ENCODE assay signal across 16 mouse cellular contexts in the genomic region with DNA sequence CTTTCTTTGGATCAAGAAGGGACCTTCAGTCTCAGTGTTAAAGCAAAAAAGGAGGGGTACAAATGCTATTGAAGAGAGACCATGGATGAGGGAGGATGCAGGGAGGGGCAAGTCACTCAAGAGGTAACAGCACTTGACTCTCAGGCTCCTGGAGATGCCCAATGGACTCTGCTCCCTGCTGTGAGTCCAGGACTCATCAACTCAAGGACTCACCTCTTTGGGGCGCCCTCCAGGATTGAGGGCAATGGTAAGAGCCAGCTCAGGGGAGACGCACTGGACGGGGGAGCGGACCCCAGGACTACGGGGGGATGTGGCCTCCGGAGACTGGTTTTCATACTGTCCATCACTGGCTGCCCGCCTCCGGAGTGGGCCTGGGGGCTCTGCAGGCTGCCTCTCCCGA.
DNase-seq lines count a peak whose midpoint lies in the region; ATAC-seq and TF ChIP-seq lines count a peak whose summit lies in the region.
"Had no signal": no experiment of that assay in that cellular context is flagged by ENCODE, and none has a peak within 500 bp of the region (broad histone marks: within the 10 kb centered on the region; RNA-seq: fewer than 3 reads in every experiment).

No protein-coding gene starts in this region.

- H3K4me2 ChIP-seq in heart, embryonic 11.5 days, result no peak overlapping the region
- H3K4me2 ChIP-seq in embryonic facial prominence, embryonic 14.5 days (ENCODE audit: low read depth, low read length), result no peak overlapping the region
- H3K4me2 ChIP-seq: hindbrain, embryonic 15.5 days; liver, embryonic 11.5 days; lung, embryonic 15.5 days had no signal

- no peak for TF ChIP-seq EP300 in heart, adult 2 months (IDR thresholded peaks at IDR 0.05; ENCODE audit: insufficient read depth, low read depth, low read length)

- TF ChIP-seq CTCF in heart, adult 2 months (IDR thresholded peaks at IDR 0.05), result no peak
- TF ChIP-seq CTCF in small intestine, adult 2 months (IDR thresholded peaks at IDR 0.05; ENCODE audit: extremely low read depth, insufficient read length, insufficient replicate concordance, low read depth, low read length), result no peak

- no peaks in the 10 kb centered on the region for H3K27me3 ChIP-seq in heart, adult 2 months (ENCODE audit: control insufficient read depth, insufficient read depth, low read length)
- H3K27me3 ChIP-seq in heart, embryonic 11.5 days (ENCODE audit: control insufficient read depth, insufficient read depth, low read length), result no peaks in the 10 kb centered on the region; the same call in 1 of the 2 replicates
- no peaks in the 10 kb centered on the region for H3K27me3 ChIP-seq in embryonic facial prominence, embryonic 14.5 days (replicated peaks; ENCODE audit: control insufficient read depth, insufficient read depth, low read length)
- no peaks in the 10 kb centered on the region for H3K27me3 ChIP-seq in small intestine, adult 2 months (ENCODE audit: control insufficient read depth, insufficient read depth, low read length)
- H3K27me3 ChIP-seq: hindbrain, embryonic 15.5 days; lung, embryonic 15.5 days had no signal

- H3K9me3 ChIP-seq in heart, embryonic 11.5 days (replicated peaks; ENCODE audit: control insufficient read depth, low read length), result no peaks in the 10 kb centered on the region
- no peaks in the 10 kb centered on the region for H3K9me3 ChIP-seq in embryonic facial prominence, embryonic 14.5 days (ENCODE audit: control insufficient read depth, low read length)
- H3K9me3 ChIP-seq: hindbrain, embryonic 15.5 days; lung, embryonic 15.5 days had no signal

- no peak overlapping the region for H3K4me3 ChIP-seq in heart, adult 2 months
- no peak overlapping the region for H3K4me3 ChIP-seq in heart, embryonic 11.5 days (ENCODE audit: low read depth, low read length)
- no peak overlapping the region for H3K4me3 ChIP-seq in embryonic facial prominence, embryonic 14.5 days (ENCODE audit: low read depth, low read length)
- no peak overlapping the region for H3K4me3 ChIP-seq in small intestine, adult 2 months (ENCODE audit: low read depth, low read length)
- H3K4me3 ChIP-seq: hindbrain, embryonic 15.5 days; left cerebral cortex, adult 2 months; lung, embryonic 15.5 days had no signal

- H3K27ac ChIP-seq in heart, adult 2 months, result peak overlapping the region; percentile 49
- H3K27ac ChIP-seq in heart, embryonic 11.5 days (ENCODE audit: low read depth, low read length), result no peak overlapping the region; the same call in 1 of the 2 replicates
- H3K27ac ChIP-seq in embryonic facial prominence, embryonic 14.5 days (replicated peaks; ENCODE audit: low read depth, low read length), result peak overlapping the region; percentile 63; the same call in 1 of the 2 replicates
- 0 out of 2 replicates have a peak overlapping the region, but pooled peaks have one; percentile 7 for H3K27ac ChIP-seq in small intestine, adult 2 months (ENCODE audit: insufficient read depth, low read depth, low read length)
- H3K27ac ChIP-seq: hindbrain, embryonic 15.5 days; left cerebral cortex, adult 2 months; lung, embryonic 15.5 days had no signal

- intact Hi-C loops in heart, adult 2 months (cut with DNase I), result loop anchor here (2.0 kb wide), 1 partner anchor 17 kb away; no protein-coding TSS in a partner anchor

- 86% methylated on average over 9 of the region's 9 CpGs for WGBS in heart, adult 2 months
- WGBS in heart, embryonic 11.5 days (ENCODE audit: insufficient replicate concordance), result 68% methylated on average over 9 of the region's 9 CpGs
- WGBS in embryonic facial prominence, embryonic 14.5 days, result 63% methylated on average over 9 of the region's 9 CpGs
- 80% methylated on average over 9 of the region's 9 CpGs for WGBS in small intestine, adult 2 months

- peaks cover 27% of the 10 kb centered on the region for H3K36me3 ChIP-seq in heart, adult 2 months (ENCODE audit: control insufficient read depth, insufficient read depth, low read length)
- peaks cover 20% of the 10 kb centered on the region for H3K36me3 ChIP-seq in heart, embryonic 11.5 days (ENCODE audit: control insufficient read depth, insufficient read depth, low read length)
- H3K36me3 ChIP-seq in embryonic facial prominence, embryonic 14.5 days (ENCODE audit: control insufficient read depth, insufficient read depth, low read length), result peaks cover 12% of the 10 kb centered on the region
- 0 out of 2 replicates have a peak, but pooled peaks cover under 1% of the 10 kb centered on the region for H3K36me3 ChIP-seq in small intestine, adult 2 months (ENCODE audit: control insufficient read depth, insufficient read depth, low read length)
- H3K36me3 ChIP-seq: hindbrain, embryonic 15.5 days had no signal

- TF ChIP-seq POLR2A in heart, adult 2 months (IDR thresholded peaks at IDR 0.05; ENCODE audit: insufficient read depth, low read depth, low read length), result no peak
- no peak for TF ChIP-seq POLR2A in small intestine, adult 2 months (IDR thresholded peaks at IDR 0.05; ENCODE audit: low read depth, low read length)

- ATAC-seq in heart, embryonic 11.5 days (replicated peaks; ENCODE audit: insufficient number of reproducible peaks, low FRiP score, low TSS enrichment), result no peak
- ATAC-seq in embryonic facial prominence, embryonic 14.5 days (ENCODE audit: low read depth), result no peak
- ATAC-seq in inflammation-experienced regulatory T-cells, adult 6 months, result no peak

- no peak overlapping the region for H3K9ac ChIP-seq in heart, adult 2 months (ENCODE audit: low read depth, low read length)
- H3K9ac ChIP-seq in heart, embryonic 11.5 days (ENCODE audit: low read depth, low read length), result no peak overlapping the region
- no peak overlapping the region for H3K9ac ChIP-seq in embryonic facial prominence, embryonic 14.5 days (ENCODE audit: low read depth, low read length)
- H3K9ac ChIP-seq: forebrain, postnatal 0 days; hindbrain, embryonic 15.5 days; lung, embryonic 15.5 days had no signal

- H3K4me1 ChIP-seq in heart, adult 2 months (ENCODE audit: control insufficient read depth, insufficient read depth, low read length), result peaks cover 27% of the 10 kb centered on the region
- H3K4me1 ChIP-seq in heart, embryonic 11.5 days (ENCODE audit: control insufficient read depth, insufficient read depth, low read length), result peaks cover 63% of the 10 kb centered on the region
- H3K4me1 ChIP-seq in embryonic facial prominence, embryonic 14.5 days (ENCODE audit: control insufficient read depth, insufficient read depth, low read length), result peaks cover 27% of the 10 kb centered on the region
- H3K4me1 ChIP-seq in small intestine, adult 2 months (ENCODE audit: control insufficient read depth, insufficient read depth, insufficient read length, low read length), result no peaks in the 10 kb centered on the region

- no peak for DNase-seq in heart, adult 2 months
- peak; percentile 50 for DNase-seq in kidney, adult 9 months
- DNase-seq in kidney, postnatal 14 days, result no peak
- no peak for DNase-seq in embryonic facial prominence, embryonic 14.5 days (ENCODE audit: low spot score)
- DNase-seq in left cerebral cortex, adult 18-20 months (ENCODE audit: low spot score in 2 of 2), result no peak
- DNase-seq: adrenal gland, postnatal 36 days; cerebellum, adult 9-10 months; thymus, postnatal 4 days had no signal

- no peaks in the 10 kb centered on the region for H3K79me2 ChIP-seq in heart, adult 2 months (replicated peaks; ENCODE audit: control insufficient read depth, insufficient read depth, low read length)
